Comparison of ENCODE assay signal across 47 mouse cellular contexts in the genomic region with DNA sequence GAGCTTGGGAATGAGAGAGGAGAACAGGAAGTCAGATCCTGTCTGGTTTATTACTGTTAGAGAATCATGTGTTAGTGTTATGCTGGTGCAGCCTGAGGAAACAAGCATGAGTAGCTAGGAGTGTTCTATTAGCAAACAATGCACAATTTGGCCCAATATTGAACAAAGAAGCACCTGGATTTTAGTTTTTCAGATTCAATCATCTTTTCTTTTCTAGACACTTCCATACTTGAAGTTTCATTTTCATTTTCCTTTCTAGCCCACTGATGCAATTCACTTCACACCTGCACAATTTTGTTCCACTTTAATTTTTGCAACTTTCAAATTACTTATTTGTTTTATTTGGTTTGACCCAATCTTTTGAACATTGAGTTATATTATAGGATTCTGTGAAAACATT. TPM values are rescaled to one million over a fixed set of nuclear protein-coding genes. Genes with fewer than 3 reads are reported as not detected.
"Had no signal": no experiment of that assay in that cellular context is flagged by ENCODE, and none has a peak within 500 bp of the region (broad histone marks: within the 10 kb centered on the region; RNA-seq: fewer than 3 reads in every experiment).

No protein-coding gene starts in this region.

- H3K4me2 ChIP-seq: limb, embryonic 12.5 days; limb, embryonic 13.5 days; limb, embryonic 15.5 days; liver, embryonic 11.5 days; liver, embryonic 12.5 days; liver, embryonic 13.5 days; liver, embryonic 15.5 days; lung, embryonic 14.5 days; lung, embryonic 15.5 days; midbrain, embryonic 11.5 days; midbrain, embryonic 12.5 days; midbrain, embryonic 13.5 days; midbrain, embryonic 15.5 days; neural tube, embryonic 12.5 days had no signal

- H3K9ac ChIP-seq: limb, embryonic 12.5 days; limb, embryonic 13.5 days; limb, embryonic 15.5 days; liver, embryonic 12.5 days; liver, embryonic 13.5 days; liver, embryonic 14.5 days; liver, embryonic 15.5 days; liver, postnatal 0 days; lung, embryonic 14.5 days; lung, embryonic 15.5 days; midbrain, embryonic 12.5 days; midbrain, embryonic 13.5 days; midbrain, embryonic 15.5 days; neural tube, embryonic 12.5 days had no signal

- H3K27ac ChIP-seq: limb, embryonic 10.5 days; limb, embryonic 12.5 days; limb, embryonic 13.5 days; limb, embryonic 15.5 days; liver, embryonic 12.5 days; liver, embryonic 13.5 days; liver, embryonic 14.5 days; liver, embryonic 15.5 days; lung, embryonic 15.5 days; macrophage; midbrain, embryonic 10.5 days; midbrain, embryonic 12.5 days; midbrain, embryonic 13.5 days; midbrain, embryonic 15.5 days; neural tube, embryonic 12.5 days had no signal

- H3K4me1 ChIP-seq: limb, embryonic 10.5 days; limb, embryonic 12.5 days; limb, embryonic 13.5 days; limb, embryonic 15.5 days; liver, embryonic 12.5 days; liver, embryonic 13.5 days; liver, embryonic 15.5 days; lung, embryonic 15.5 days; midbrain, embryonic 10.5 days; midbrain, embryonic 12.5 days; midbrain, embryonic 13.5 days; midbrain, embryonic 15.5 days; neural tube, embryonic 12.5 days had no signal

- H3K36me3 ChIP-seq: limb, embryonic 10.5 days; limb, embryonic 12.5 days; limb, embryonic 13.5 days; limb, embryonic 15.5 days; liver, embryonic 12.5 days; liver, embryonic 13.5 days; liver, embryonic 15.5 days; lung, embryonic 15.5 days; midbrain, embryonic 10.5 days; midbrain, embryonic 12.5 days; midbrain, embryonic 13.5 days; midbrain, embryonic 15.5 days; neural tube, embryonic 12.5 days had no signal

- H3K4me3 ChIP-seq: limb, embryonic 10.5 days; limb, embryonic 12.5 days; limb, embryonic 13.5 days; limb, embryonic 15.5 days; liver, embryonic 12.5 days; liver, embryonic 13.5 days; liver, embryonic 15.5 days; lung, embryonic 15.5 days; megakaryocyte, embryonic 14.5 days; midbrain, embryonic 10.5 days; midbrain, embryonic 12.5 days; midbrain, embryonic 13.5 days; midbrain, embryonic 15.5 days; myocyte; neural tube, embryonic 12.5 days had no signal

- H3K27me3 ChIP-seq: limb, embryonic 12.5 days; limb, embryonic 13.5 days; limb, embryonic 15.5 days; liver, embryonic 12.5 days; liver, embryonic 13.5 days; liver, embryonic 15.5 days; lung, embryonic 15.5 days; megakaryocyte, embryonic 14.5 days; midbrain, embryonic 12.5 days; midbrain, embryonic 13.5 days; midbrain, embryonic 15.5 days; neural tube, embryonic 12.5 days had no signal

- DNase-seq: left cerebral cortex, postnatal 4 days; liver; liver, embryonic 13.5 days; liver, postnatal 0 days; lung, adult 18-20 months; lung, adult 2 months; lung, embryonic 14.5 days; lung, postnatal 10 days; lung, postnatal 14 days; lung, postnatal 36 days; lung, postnatal 4 days; midbrain, embryonic 14.5 days had no signal

- H3K9me3 ChIP-seq: limb, embryonic 10.5 days; limb, embryonic 12.5 days; limb, embryonic 13.5 days; limb, embryonic 15.5 days; liver, embryonic 12.5 days; liver, embryonic 13.5 days; liver, embryonic 15.5 days; lung, embryonic 15.5 days; megakaryocyte, embryonic 14.5 days; midbrain, embryonic 10.5 days; midbrain, embryonic 12.5 days; midbrain, embryonic 13.5 days; midbrain, embryonic 15.5 days; neural tube, embryonic 12.5 days had no signal

RNA-seq across cellular contexts. Expression of a gene that starts 35.7 kb away (rescaled TPM):
- total RNA-seq: left cerebral cortex, postnatal 10 days; left cerebral cortex, postnatal 14 days; left cerebral cortex, postnatal 25 days; left cerebral cortex, postnatal 36 days; left cerebral cortex, postnatal 4 days; liver, adult 2 months; megakaryocyte progenitor cell, adult 5-6 weeks; megakaryocyte, adult 5-6 weeks; megakaryocyte-erythroid progenitor cell, adult 5-6 weeks; midbrain, postnatal 0 days; monocyte, adult 5-6 weeks had no signal
- polyA plus RNA-seq: limb, embryonic 10.5 days; limb, embryonic 11.5 days; limb, embryonic 12.5 days; limb, embryonic 13.5 days; limb, embryonic 14.5 days; limb, embryonic 15.5 days; liver, adult 2 months; liver, embryonic 11.5 days; liver, embryonic 12.5 days; liver, embryonic 13.5 days; liver, embryonic 14.5 days; liver, embryonic 15.5 days; liver, embryonic 16.5 days; liver, postnatal 0 days; lung, adult 2 months; lung, embryonic 14.5 days; lung, embryonic 15.5 days; lung, embryonic 16.5 days; lung, postnatal 0 days; macrophage; midbrain, embryonic 10.5 days; midbrain, embryonic 11.5 days; midbrain, embryonic 12.5 days; midbrain, embryonic 13.5 days; midbrain, embryonic 14.5 days; midbrain, embryonic 15.5 days; midbrain, embryonic 16.5 days; midbrain, postnatal 0 days; myocyte; neural tube, embryonic 11.5 days; neural tube, embryonic 12.5 days had no signal
